Mouse (Mus musculus) midbrain, embryonic 12.5 days (tissue): ENCODE results near the gene Mcm7. TPM values are rescaled to one million over a fixed set of nuclear protein-coding genes. Genes with fewer than 3 reads are reported as not detected.
A peak's percentile ranks its signal among the peaks of the same experiment; 100 is the strongest.
"Not testable (repeated sequence)": the region's sequence is repeated elsewhere in the genome, so short reads cannot be mapped to it uniquely, and the experiment has no call there.

Experiments
- ATAC-seq: fragments of 200-750 bp; cut with Nextera tagmentation; 2 replicates; pipeline ENCODE4 v1.8.0; 2017; ENCODE audit warnings: low read depth, moderate TSS enrichment, moderate library complexity; ENCODE audit not compliant: low FRiP score
- H3K27ac ChIP-seq: fragments of 300-500 bp; sonication (generic); replicated peaks from 2 replicates; pipeline ENCODE4 v1.5.1; 2016; ENCODE audit warnings: mild to moderate bottlenecking
- H3K27me3 ChIP-seq: fragments of 300-500 bp; sonication (generic); 2 replicates; pipeline ENCODE4 v1.6.1; 2016; ENCODE audit warnings: mild to moderate bottlenecking
- H3K36me3 ChIP-seq: fragments of 300-500 bp; sonication (generic); 2 replicates; pipeline ENCODE4 v1.6.1; 2016
- H3K4me1 ChIP-seq: fragments of 300-500 bp; sonication (generic); 2 replicates; pipeline ENCODE4 v1.6.1; 2016
- H3K4me2 ChIP-seq: fragments of 300-500 bp; sonication (generic); replicated peaks from 2 replicates; pipeline ENCODE4 v1.6.1; 2016; ENCODE audit warnings: mild to moderate bottlenecking, moderate library complexity
- H3K4me3 ChIP-seq: fragments of 300-500 bp; sonication (generic); 2 replicates; pipeline ENCODE4 v1.5.1; 2016; ENCODE audit warnings: mild to moderate bottlenecking
- H3K9ac ChIP-seq: fragments of 300-500 bp; sonication (generic); replicated peaks from 2 replicates; pipeline ENCODE4 v1.6.1; 2016; ENCODE audit warnings: mild to moderate bottlenecking, moderate library complexity
- H3K9me3 ChIP-seq: fragments of 300-500 bp; sonication (generic); 2 replicates; pipeline ENCODE4 v1.6.1; 2016; ENCODE audit warnings: mild to moderate bottlenecking
- WGBS: fragments of 180-500 bp; shearing (Covaris S2); methylation state at CpG from one replicate; pipeline ENCODE4 v1.1.7; 2016; 5-methylcytosine and 5-hydroxymethylcytosine counted together
- polyA plus RNA-seq: library from polyadenylated mRNA; unstranded; fragments of >200 nt; fragmentation: Nextera tagmentation; extraction: Ambion mirVana; gene quantifications from 2 replicates; pipeline ENCODE4 v1.2.1, GENCODE M21; 2016

The Mcm7 gene
- 250 and 269 TPM in 2 replicates for polyA plus RNA-seq

- peak within 1 kb of the TSS; percentile 80 for H3K9ac ChIP-seq
- H3K4me1 ChIP-seq = peaks cover 20% of the 10 kb centered on the region
- H3K36me3 ChIP-seq = peaks cover 61% of the 10 kb centered on the region
- under 1% methylated on average over 54 of the region's 54 CpGs for WGBS
- H3K4me3 ChIP-seq = peak within 1 kb of the TSS; percentile 80
- no peaks in the 10 kb centered on the region for H3K9me3 ChIP-seq
- peak within 1 kb of the TSS; percentile 92 for H3K27ac ChIP-seq
- peak; percentile 89 for ATAC-seq
- peak within 1 kb of the TSS; percentile 90 for H3K4me2 ChIP-seq
- H3K27me3 ChIP-seq = no peaks in the 10 kb centered on the region
These were observed at the start of gene Mcm7, which contains the start of gene Ap4m1 for GRCm38 (mm10) chr5:138171695-138172491. Gene Mcm7, minus strand, starts transcription at chr5:138172422. Gene Ap4m1, plus strand, starts transcription at chr5:138172002.

- ATAC-seq = no peak
- Histone ChIP-seq H3K27ac (no peak overlapping the region), H3K36me3 (no peaks in the 10 kb centered on the region), H3K4me1 (no peaks in the 10 kb centered on the region), H3K9me3 (peaks cover 20% of the 10 kb centered on the region; the same call in 1 of the 2 replicates), H3K27me3 (no peaks in the 10 kb centered on the region), H3K9ac (no peak overlapping the region), H3K4me2 (no peak overlapping the region), H3K4me3 (no peak overlapping the region)
- WGBS = 79% methylated on average over 2 of the region's 2 CpGs
These were observed 47.6 kb upstream of the Mcm7 start for GRCm38 (mm10) chr5:138219864-138220263.

- H3K4me1 ChIP-seq, H3K4me3 ChIP-seq, H3K27ac ChIP-seq, H3K9ac ChIP-seq, H3K4me2 ChIP-seq, H3K27me3 ChIP-seq, H3K36me3 ChIP-seq, ATAC-seq: not testable (repeated sequence)
- WGBS = 95% methylated on average over 13 of the region's 13 CpGs
- H3K9me3 ChIP-seq = peaks cover 30% of the 10 kb centered on the region
These were observed 44.4 kb upstream of the Mcm7 start for GRCm38 (mm10) chr5:138216632-138217031.

DNA sequence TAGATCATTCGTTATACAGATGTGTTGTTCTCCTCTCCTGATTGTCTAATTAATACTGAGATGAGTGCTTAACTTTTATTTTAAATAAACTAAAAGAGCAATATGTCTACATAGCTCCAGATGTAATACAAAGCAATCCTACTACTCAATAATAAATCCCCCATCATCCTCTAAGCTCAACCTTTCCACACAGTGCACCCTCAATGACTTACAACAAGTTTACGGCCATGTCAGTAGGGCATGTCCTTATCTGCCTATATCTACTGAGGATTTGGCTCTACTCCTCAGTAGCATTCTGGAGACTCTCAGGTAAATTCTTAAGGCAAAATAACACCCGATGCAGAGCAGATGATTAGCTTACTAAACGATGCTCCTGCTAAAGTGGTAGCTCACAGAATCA, 35.7 kb upstream of the Mcm7 start:
- Histone ChIP-seq H3K4me1 (no peaks in the 10 kb centered on the region), H3K27ac (no peak overlapping the region), H3K9ac (no peak overlapping the region), H3K4me2 (no peak overlapping the region), H3K4me3 (no peak overlapping the region), H3K27me3 (no peaks in the 10 kb centered on the region), H3K9me3 (peaks cover 16% of the 10 kb centered on the region; the same call in 1 of the 2 replicates), H3K36me3 (no peaks in the 10 kb centered on the region)
- ATAC-seq = no peak
- 88% methylated on average over 4 of the region's 4 CpGs for WGBS

DNA sequence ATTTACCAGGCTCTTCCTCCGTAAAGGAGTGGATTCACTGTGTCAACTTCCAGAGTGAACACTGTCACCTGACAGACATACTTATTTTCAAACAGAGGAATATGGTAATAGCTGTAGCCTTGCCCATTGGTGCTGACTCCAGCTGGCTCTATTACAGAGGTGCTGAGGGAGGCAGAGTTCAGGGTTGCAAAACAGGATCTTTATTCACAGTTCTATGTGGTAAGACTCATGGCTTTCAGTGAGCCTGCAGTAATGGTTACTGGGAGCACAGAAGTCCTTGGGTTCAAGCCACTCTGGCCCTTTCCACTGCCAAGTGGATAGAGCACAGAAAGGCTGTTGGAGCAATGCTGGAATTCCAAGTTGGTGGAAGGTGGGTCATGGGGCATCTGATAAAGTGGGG, 35.0 kb upstream of the Mcm7 start:
- no peak overlapping the region for H3K27ac ChIP-seq
- H3K4me2 ChIP-seq = no peak overlapping the region
- no peaks in the 10 kb centered on the region for H3K4me1 ChIP-seq

DNA sequence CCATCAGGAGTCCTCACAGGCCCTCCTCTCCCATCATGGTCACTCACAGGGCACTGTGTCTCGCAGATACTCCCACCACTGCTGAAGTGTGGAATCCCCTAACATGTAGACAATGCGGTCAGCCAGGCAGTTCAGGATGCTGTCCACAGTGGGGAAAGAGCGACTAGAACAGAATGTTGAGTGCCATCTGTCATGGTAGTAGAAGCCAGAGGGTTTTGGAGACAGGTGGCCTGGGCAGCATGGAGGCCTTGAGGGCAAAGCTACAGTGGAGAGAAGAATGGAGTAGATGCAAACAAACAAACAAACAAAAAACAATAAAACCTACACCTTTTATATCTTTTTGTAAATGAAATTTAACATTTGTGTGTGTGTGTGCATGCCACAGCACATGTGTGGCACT, 29.9 kb upstream of the Mcm7 start:
- WGBS = 93% methylated on average over 3 of the region's 3 CpGs
- no peak overlapping the region for H3K4me2 ChIP-seq
- H3K27ac ChIP-seq = no peak overlapping the region
- no peaks in the 10 kb centered on the region for H3K4me1 ChIP-seq
- H3K9me3 ChIP-seq = peaks cover 12% of the 10 kb centered on the region; the same call in 1 of the 2 replicates
- no peak for ATAC-seq
- H3K4me3 ChIP-seq = no peak overlapping the region
- no peaks in the 10 kb centered on the region for H3K36me3 ChIP-seq
- H3K27me3 ChIP-seq = no peaks in the 10 kb centered on the region
- no peak overlapping the region for H3K9ac ChIP-seq

More for the DNA sequence above, 35.0 kb upstream of the Mcm7 start:
- ATAC-seq = no peak
- Histone ChIP-seq H3K9ac (no peak overlapping the region), H3K27me3 (no peaks in the 10 kb centered on the region), H3K9me3 (peaks cover 17% of the 10 kb centered on the region; the same call in 1 of the 2 replicates), H3K4me3 (no peak overlapping the region), H3K36me3 (no peaks in the 10 kb centered on the region)
- 85% methylated on average over 1 of the region's 1 CpGs for WGBS

GRCm38 (mm10) chr5:138199576-138199975, 27.4 kb upstream of the Mcm7 start:
- Histone ChIP-seq H3K9ac (no peak overlapping the region), H3K9me3 (peaks cover 10% of the 10 kb centered on the region; the same call in 1 of the 2 replicates), H3K36me3 (no peaks in the 10 kb centered on the region), H3K27ac (no peak overlapping the region), H3K27me3 (no peaks in the 10 kb centered on the region), H3K4me2 (no peak overlapping the region), H3K4me1 (peaks cover 9% of the 10 kb centered on the region; the same call in 1 of the 2 replicates), H3K4me3 (no peak overlapping the region)
- 10% methylated on average over 1 of the region's 1 CpGs for WGBS
- no peak for ATAC-seq

- H3K36me3 ChIP-seq = peaks cover 27% of the 10 kb centered on the region
- peak overlapping the region; percentile 94 for H3K4me2 ChIP-seq
- H3K4me1 ChIP-seq = peaks cover 9% of the 10 kb centered on the region; the same call in 1 of the 2 replicates
- no peaks in the 10 kb centered on the region for H3K27me3 ChIP-seq
- peak overlapping the region; percentile 83 for H3K9ac ChIP-seq
- H3K9me3 ChIP-seq = no peaks in the 10 kb centered on the region
- no peak for ATAC-seq
- WGBS = 81% methylated on average over 7 of the region's 7 CpGs
- H3K27ac ChIP-seq = no peak overlapping the region
- peak overlapping the region; percentile 60 for H3K4me3 ChIP-seq
These were observed 23.2 kb upstream of the Mcm7 start for GRCm38 (mm10) chr5:138195463-138195862.

GRCm38 (mm10) chr5:138194755-138195345, 22.6 kb upstream of the Mcm7 start:
- 2% methylated on average over 29 of the region's 29 CpGs for WGBS
- Histone ChIP-seq H3K36me3 (peaks cover 30% of the 10 kb centered on the region), H3K4me1 (peaks cover 9% of the 10 kb centered on the region; the same call in 1 of the 2 replicates), H3K9ac (peak overlapping the region; percentile 83), H3K9me3 (no peaks in the 10 kb centered on the region), H3K27me3 (no peaks in the 10 kb centered on the region), H3K27ac (peak overlapping the region; percentile 84), H3K4me2 (peak overlapping the region; percentile 94), H3K4me3 (peak overlapping the region; percentile 60)
- ATAC-seq = peak; percentile 71

- no peaks in the 10 kb centered on the region for H3K9me3 ChIP-seq
- H3K4me2 ChIP-seq = peak within 1 kb of the TSS; percentile 94
These were observed 21.8 kb upstream of the Mcm7 start, which contains the start of gene Mblac1 for GRCm38 (mm10) chr5:138193771-138194727. Gene Mblac1, plus strand, starts transcription at chr5:138194314.

GRCm38 (mm10) chr5:138187661-138188306, 15.6 kb upstream of the Mcm7 start:
- Histone ChIP-seq H3K4me2 (peak overlapping the region; percentile 65), H3K9ac (peak overlapping the region; percentile 65), H3K36me3 (peaks cover 48% of the 10 kb centered on the region), H3K4me3 (peak overlapping the region; percentile 82), H3K9me3 (no peaks in the 10 kb centered on the region), H3K27me3 (no peaks in the 10 kb centered on the region), H3K27ac (peak overlapping the region; percentile 63), H3K4me1 (peaks cover 18% of the 10 kb centered on the region)
- ATAC-seq = peak; percentile 83
- WGBS = under 1% methylated on average over 10 of the region's 10 CpGs

More at GRCm38 (mm10) chr5:138193771-138194727, 21.8 kb upstream of the Mcm7 start, which contains the start of gene Mblac1:
- whole genome bisulfite sequencing = 10% methylated on average over 54 of the region's 54 CpGs
- peak within 1 kb of the TSS; percentile 83 for H3K9ac ChIP-seq
- H3K27ac ChIP-seq = peak within 1 kb of the TSS; percentile 84
- ATAC-seq = peak; percentile 84
- H3K4me3 ChIP-seq = peak within 1 kb of the TSS; percentile 60
- H3K36me3 ChIP-seq = peaks cover 35% of the 10 kb centered on the region
- no peaks in the 10 kb centered on the region for H3K27me3 ChIP-seq
- H3K4me1 ChIP-seq = peaks cover 9% of the 10 kb centered on the region; the same call in 1 of the 2 replicates
